Mouse (Mus musculus): Measurements from ENCODE around the gene Cit. TPM values are rescaled to one million over a fixed set of nuclear protein-coding genes. Genes with fewer than 3 reads are reported as not detected.

Cit gene
- 2.7 TPM for polyA plus RNA-seq (2014; fragmentation: Illumina TruSeq; extraction: RNeasy Lipid Tissue Mini Kit (QIAGEN cat#74804); ENCODE audit: low read depth, low replicate concordance)

GRCm38 (mm10) chr5:115844766-115845634, at the start of gene Cit:
Gene Cit, plus strand, starts transcription at chr5:115845278.

GRCm38 (mm10) chr5:116024327-116024739, 179.3 kb downstream of the Cit start, which contains the start of gene Prkab1:
Gene Prkab1, minus strand, starts transcription at chr5:116024508.

Other genes with a start within 250 kb of the Cit start
- 18.5 TPM for gene Rab35, start 213.4 kb upstream of the Cit start, polyA plus RNA-seq (2014; fragmentation: Illumina TruSeq; extraction: RNeasy Lipid Tissue Mini Kit (QIAGEN cat#74804); ENCODE audit: low read depth, low replicate concordance)
- 0.76 TPM for gene Bicdl1, start 113.7 kb upstream of the Cit start, polyA plus RNA-seq (2014; fragmentation: Illumina TruSeq; extraction: RNeasy Lipid Tissue Mini Kit (QIAGEN cat#74804); ENCODE audit: low read depth, low replicate concordance)
- 37.5 TPM for gene Prkab1, start 179.2 kb downstream of the Cit start, polyA plus RNA-seq (2014; fragmentation: Illumina TruSeq; extraction: RNeasy Lipid Tissue Mini Kit (QIAGEN cat#74804); ENCODE audit: low read depth, low replicate concordance)
- not detected for gene Tmem233, start 238.0 kb downstream of the Cit start, polyA plus RNA-seq (2014; fragmentation: Illumina TruSeq; extraction: RNeasy Lipid Tissue Mini Kit (QIAGEN cat#74804); ENCODE audit: low read depth, low replicate concordance)

All from sigmoid colon, adult 10 weeks (tissue).